Mouse (Mus musculus) myocyte (in vitro differentiated cells): ENCODE measurements around the gene H2-T24.

Experiments
- CEBPB ChIP-seq: IDR thresholded peaks from 2 replicates; pipeline ENCODE4 v1.6.1; 2011; ENCODE audit warnings: mild to moderate bottlenecking, moderate library complexity; ENCODE audit not compliant: poor library complexity, insufficient read depth, severe bottlenecking
- E2F4 ChIP-seq: IDR thresholded peaks from one replicate; pipeline ENCODE4 v1.6.1; 2011; ENCODE audit warnings: mild to moderate bottlenecking, control low read depth, moderate library complexity; ENCODE audit not compliant: insufficient read depth
- MAX ChIP-seq: IDR thresholded peaks from one replicate; pipeline ENCODE4 v1.6.1; 2011; ENCODE audit warnings: low read depth, mild to moderate bottlenecking, control low read depth
- MYOD1 ChIP-seq, 3 experiments: IDR thresholded peaks; one replicate each; pipeline ENCODE4 v1.6.1; 2011; ENCODE audit warnings: control low read depth in 2 of 3, low read depth in 2 of 3, mild to moderate bottlenecking in 2 of 3, moderate library complexity in 1 of 3; ENCODE audit not compliant: insufficient read length in 2 of 3, control insufficient read depth in 1 of 3
- MYOG ChIP-seq, 3 experiments: IDR thresholded peaks; one replicate each; pipeline ENCODE4 v1.6.1; 2011; ENCODE audit warnings: control low read depth in 2 of 3, low read depth in 2 of 3, mild to moderate bottlenecking in 2 of 3; ENCODE audit not compliant: insufficient read length in 2 of 3, control insufficient read depth in 1 of 3, insufficient read depth in 1 of 3
- POLR2A ChIP-seq: IDR thresholded peaks from one replicate; pipeline ENCODE4 v1.6.1; 2011; ENCODE audit warnings: low read depth, mild to moderate bottlenecking, control low read depth, moderate library complexity; ENCODE audit not compliant: insufficient read length
- POLR2AphosphoS2 ChIP-seq: IDR thresholded peaks from one replicate; pipeline ENCODE4 v1.6.1; 2011; ENCODE audit warnings: low read depth, control low read depth; ENCODE audit not compliant: insufficient read length
- REST ChIP-seq: IDR thresholded peaks from one replicate; pipeline ENCODE4 v1.6.1; 2011; ENCODE audit warnings: mild to moderate bottlenecking, control low read depth, moderate library complexity; ENCODE audit not compliant: insufficient read depth, insufficient read length
- SRF ChIP-seq: IDR thresholded peaks from one replicate; pipeline ENCODE4 v1.6.1; 2011; ENCODE audit warnings: low read depth; ENCODE audit not compliant: control insufficient read depth, insufficient read length
- TCF12 ChIP-seq: IDR thresholded peaks from one replicate; pipeline ENCODE4 v1.6.1; 2011; ENCODE audit warnings: mild to moderate bottlenecking, control low read depth; ENCODE audit not compliant: poor library complexity, insufficient read depth, severe bottlenecking
- TCF3 ChIP-seq: IDR thresholded peaks from one replicate; pipeline ENCODE4 v1.6.1; 2011; ENCODE audit warnings: low read depth, control low read depth; ENCODE audit not compliant: insufficient read length
- USF1 ChIP-seq: IDR thresholded peaks from one replicate; pipeline ENCODE4 v1.6.1; 2011; ENCODE audit warnings: low read depth, mild to moderate bottlenecking, control low read depth, moderate library complexity

GRCm38 (mm10) chr17:36017046-36017445 is 3.3 kb downstream of the H2-T24 start:
- TF ChIP-seq POLR2A (no peak), CEBPB (no peak), REST (no peak), USF1 (no peak), MYOG (IDR thresholded peaks at IDR 0.05; ENCODE audit: control insufficient read depth in 1 of 3, insufficient read depth in 1 of 3, insufficient read length in 2 of 3, low read depth in 2 of 3) (no peak), MAX (no peak), POLR2AphosphoS2 (no peak), E2F4 (no peak), TCF3 (no peak), TCF12 (no peak), MYOD1 (IDR thresholded peaks at IDR 0.05; ENCODE audit: control insufficient read depth in 1 of 3, insufficient read length in 2 of 3, low read depth in 2 of 3) (no peak), SRF (no peak)
